Mouse (Mus musculus): ENCODE results near the gene Lgr4. TPM values are rescaled to one million over a fixed set of nuclear protein-coding genes. Genes with fewer than 3 reads are reported as not detected.
"Not testable (repeated sequence)": the region's sequence is repeated elsewhere in the genome, so short reads cannot be mapped to it uniquely, and the experiment has no call there.

Gene Lgr4
- 10 to 100 TPM; 32.7 to 34.3 TPM for total RNA-seq (2021)

- peak; percentile 93 for DNase-seq
Measured at GRCm38 (mm10) chr2:109917496-109918413, at the start of gene Lgr4. TSS of gene Lgr4 (plus strand) at chr2:109917647.

GRCm38 (mm10) chr2:109879429-109879828, 38.0 kb upstream of the Lgr4 start:
- not testable (repeated sequence) for DNase-seq

GRCm38 (mm10) chr2:109881111-109881510, 36.3 kb upstream of the Lgr4 start:
- no peak for DNase-seq

GRCm38 (mm10) chr2:109881625-109882024, 35.8 kb upstream of the Lgr4 start:
- no peak for DNase-seq

- DNase-seq, result peak; percentile 23 to 27
Measured at GRCm38 (mm10) chr2:109884106-109884505, 33.3 kb upstream of the Lgr4 start.

- no peak for DNase-seq
Measured at GRCm38 (mm10) chr2:109884507-109884906, 32.9 kb upstream of the Lgr4 start.

- no peak for DNase-seq
Measured at GRCm38 (mm10) chr2:109890068-109890467, 27.4 kb upstream of the Lgr4 start.

GRCm38 (mm10) chr2:109890597-109890996, 26.9 kb upstream of the Lgr4 start, which contains the start of gene Lin7c:
TSS of gene Lin7c (plus strand) at chr2:109890853.
- peak; percentile 92 to 93 for DNase-seq

GRCm38 (mm10) chr2:109891031-109891430, 26.4 kb upstream of the Lgr4 start:
- no peak for DNase-seq

- no peak for DNase-seq
Measured at GRCm38 (mm10) chr2:109891471-109891870, 26.0 kb upstream of the Lgr4 start.

- no peak for DNase-seq
Measured at GRCm38 (mm10) chr2:109896311-109896710, 21.1 kb upstream of the Lgr4 start.

GRCm38 (mm10) chr2:109902869-109903268, 14.6 kb upstream of the Lgr4 start:
- no peak for DNase-seq

- peak; percentile 80 to 86 for DNase-seq
Measured at GRCm38 (mm10) chr2:109904171-109904821, 13.2 kb upstream of the Lgr4 start.

- DNase-seq, result no peak
Measured at GRCm38 (mm10) chr2:109909122-109909521, 8.3 kb upstream of the Lgr4 start.

GRCm38 (mm10) chr2:109912216-109912615, 5.2 kb upstream of the Lgr4 start:
- DNase-seq, result no peak

GRCm38 (mm10) chr2:109912766-109913165, 4.7 kb upstream of the Lgr4 start:
- DNase-seq, result no peak

- no peak for DNase-seq
Measured at GRCm38 (mm10) chr2:109913241-109913640, 4.2 kb upstream of the Lgr4 start.

GRCm38 (mm10) chr2:109914601-109915000, 2.8 kb upstream of the Lgr4 start:
- DNase-seq, result no peak

- no peak for DNase-seq
Measured at GRCm38 (mm10) chr2:109916782-109917495, 508 bp upstream of the Lgr4 start.

- DNase-seq, result no peak
Measured at GRCm38 (mm10) chr2:109918592-109919262, 1.3 kb downstream of the Lgr4 start.

GRCm38 (mm10) chr2:109920471-109920870, 3.0 kb downstream of the Lgr4 start:
- no peak for DNase-seq

All from layer of hippocampus, postnatal 36 days (tissue).